Mouse (Mus musculus) intestine, embryonic 15.5 days (tissue): ENCODE data around the gene Cdk13. TPM values are rescaled to one million over a fixed set of nuclear protein-coding genes. Genes with fewer than 3 reads are reported as not detected.

Experiments
- ATAC-seq: fragments of 200-750 bp; cut with Nextera tagmentation; 2 replicates; pipeline ENCODE4 v1.8.0; 2017; ENCODE audit warnings: moderate TSS enrichment, moderate library complexity
- H3K27ac ChIP-seq: fragments of 300-500 bp; sonication (generic); 2 replicates; pipeline ENCODE4 v1.5.1; 2015; ENCODE audit warnings: mild to moderate bottlenecking, inconsistent platforms
- H3K27me3 ChIP-seq: fragments of 300-500 bp; sonication (generic); replicated peaks from 2 replicates; pipeline ENCODE4 v1.6.1; 2015; ENCODE audit warnings: inconsistent platforms
- H3K36me3 ChIP-seq: fragments of 300-500 bp; sonication (generic); 2 replicates; pipeline ENCODE4 v1.6.1; 2015; ENCODE audit warnings: inconsistent platforms
- H3K4me1 ChIP-seq: fragments of 300-500 bp; sonication (generic); replicated peaks from 2 replicates; pipeline ENCODE4 v1.6.1; 2015; ENCODE audit warnings: inconsistent platforms
- H3K4me2 ChIP-seq: fragments of 300-500 bp; sonication (generic); replicated peaks from 2 replicates; pipeline ENCODE4 v1.6.1; 2015; ENCODE audit warnings: mild to moderate bottlenecking, inconsistent platforms
- H3K4me3 ChIP-seq: fragments of 300-500 bp; sonication (generic); replicated peaks from 2 replicates; pipeline ENCODE4 v1.5.1; 2015; ENCODE audit warnings: inconsistent platforms
- H3K9ac ChIP-seq: fragments of 300-500 bp; sonication (generic); 2 replicates; pipeline ENCODE4 v1.6.1; 2015; ENCODE audit warnings: inconsistent platforms
- H3K9me3 ChIP-seq: fragments of 300-500 bp; sonication (generic); 2 replicates; pipeline ENCODE4 v1.6.1; 2016; ENCODE audit warnings: inconsistent platforms
- WGBS: fragments of 180-500 bp; shearing (Covaris S2); methylation state at CpG from one replicate; pipeline ENCODE4 v1.1.7; 2015; 5-methylcytosine and 5-hydroxymethylcytosine counted together
- polyA plus RNA-seq: library from polyadenylated mRNA; unstranded; fragments of >200 nt; fragmentation: Nextera tagmentation; extraction: Ambion mirVana; gene quantifications from 2 replicates; pipeline ENCODE4 v1.2.1, GENCODE M21; 2015

Cdk13 gene
- polyA plus RNA-seq, 1 experiment from 2014 or later = 14.5 TPM

DNA sequence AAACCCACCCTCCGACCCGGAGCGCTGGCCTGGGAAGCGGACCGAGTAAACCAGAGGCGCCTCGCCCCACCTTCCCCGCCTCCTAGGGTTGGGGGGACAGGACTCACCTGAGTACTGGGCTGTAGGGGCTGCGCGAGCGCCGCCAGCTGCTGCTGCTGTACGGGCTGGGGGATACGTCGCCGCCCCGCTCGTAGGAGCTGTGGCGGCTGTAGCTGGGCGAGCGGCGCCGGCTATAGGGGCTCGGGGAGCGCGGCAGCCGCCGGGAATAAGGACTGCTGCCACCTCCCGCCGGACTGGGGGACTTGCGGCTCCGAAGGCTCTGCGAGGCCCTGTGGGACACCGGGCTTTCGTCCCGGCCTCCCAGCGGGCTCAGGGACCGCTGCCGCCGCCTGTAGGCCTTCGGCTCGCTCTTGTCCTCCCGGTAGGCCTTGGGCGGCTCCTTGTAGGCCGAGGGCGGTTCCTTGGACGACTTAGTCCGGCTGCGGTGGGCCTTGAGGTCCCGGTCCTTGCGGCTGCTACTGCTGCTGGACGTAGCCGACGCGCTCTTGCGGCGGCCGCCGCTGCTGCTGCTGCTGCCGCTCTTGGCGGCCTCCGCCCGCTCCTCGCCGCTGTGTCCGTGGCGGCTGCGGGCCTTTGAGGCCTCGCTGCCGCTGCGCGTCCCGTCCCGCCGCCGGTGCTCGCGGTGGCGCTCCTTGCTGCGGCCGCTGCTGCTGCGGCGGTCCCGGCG, 1.4 kb downstream of the Cdk13 start:
- H3K4me2 ChIP-seq = peak overlapping the region; percentile 69
- under 1% methylated on average over 78 of the region's 85 CpGs for WGBS
- H3K9me3 ChIP-seq = no peaks in the 10 kb centered on the region
- H3K27ac ChIP-seq = peak overlapping the region; percentile 99
- H3K4me3 ChIP-seq = peak overlapping the region; percentile 83
- no peaks in the 10 kb centered on the region for H3K36me3 ChIP-seq
- H3K27me3 ChIP-seq = no peaks in the 10 kb centered on the region
- ATAC-seq = peak; percentile 50
- H3K4me1 ChIP-seq = 0 out of 2 replicates have a peak, but pooled peaks cover 2% of the 10 kb centered on the region
- H3K9ac ChIP-seq = peak overlapping the region; percentile 98

DNA sequence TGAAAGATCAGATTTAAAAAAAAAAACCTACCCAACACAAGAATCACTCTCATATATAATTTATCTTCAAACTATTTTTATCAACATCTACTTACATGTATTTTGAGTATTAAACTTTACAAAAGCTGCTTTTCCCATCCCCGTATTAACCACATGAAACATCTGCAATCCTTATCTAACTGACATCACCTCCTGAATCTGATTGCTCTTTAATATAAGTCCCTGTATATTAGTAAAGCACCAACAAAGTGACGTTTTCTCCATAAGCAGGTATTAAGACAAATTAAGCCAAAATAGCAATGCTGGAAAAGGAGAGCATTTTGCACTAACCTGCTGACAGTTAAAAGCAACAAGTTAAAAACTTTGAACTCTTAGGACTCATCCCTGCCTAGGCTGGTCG, 2.0 kb downstream of the Cdk13 start:
- H3K27me3 ChIP-seq = no peaks in the 10 kb centered on the region
- H3K4me2 ChIP-seq = peak overlapping the region; percentile 69
- H3K36me3 ChIP-seq = no peaks in the 10 kb centered on the region
- peak overlapping the region; percentile 98 for H3K9ac ChIP-seq
- H3K4me3 ChIP-seq = peak overlapping the region; percentile 83
- H3K27ac ChIP-seq = peak overlapping the region; percentile 99
- ATAC-seq = no peak
- H3K4me1 ChIP-seq = 0 out of 2 replicates have a peak, but pooled peaks cover 2% of the 10 kb centered on the region
- WGBS = 2% methylated on average over 3 of the region's 3 CpGs
- H3K9me3 ChIP-seq = no peaks in the 10 kb centered on the region

DNA sequence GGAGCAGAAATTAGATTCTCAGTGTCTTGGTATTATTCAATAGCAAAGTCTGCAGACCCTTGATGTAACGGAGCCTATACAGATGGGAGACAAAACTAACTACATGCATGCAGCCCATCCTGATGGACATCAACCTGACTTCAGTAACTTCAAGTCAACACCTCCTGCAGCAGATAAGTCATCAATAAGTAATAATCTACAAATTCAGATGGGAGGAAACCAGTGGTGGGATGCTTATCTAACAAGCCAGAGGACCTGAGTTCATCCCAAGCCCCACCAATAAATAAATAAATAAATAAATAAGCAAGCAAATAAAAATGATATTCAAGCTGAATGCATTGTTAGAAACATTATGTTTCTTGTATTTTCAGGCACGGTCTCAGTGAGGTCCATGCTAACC, 5.2 kb downstream of the Cdk13 start:
- H3K4me2 ChIP-seq = no peak overlapping the region
- 85% methylated on average over 2 of the region's 2 CpGs for WGBS
- no peak overlapping the region for H3K27ac ChIP-seq
- H3K27me3 ChIP-seq = no peaks in the 10 kb centered on the region
- H3K9me3 ChIP-seq = no peaks in the 10 kb centered on the region
- 0 out of 2 replicates have a peak, but pooled peaks cover 2% of the 10 kb centered on the region for H3K4me1 ChIP-seq
- no peak overlapping the region for H3K9ac ChIP-seq
- no peak for ATAC-seq
- no peaks in the 10 kb centered on the region for H3K36me3 ChIP-seq
- no peak overlapping the region for H3K4me3 ChIP-seq

DNA sequence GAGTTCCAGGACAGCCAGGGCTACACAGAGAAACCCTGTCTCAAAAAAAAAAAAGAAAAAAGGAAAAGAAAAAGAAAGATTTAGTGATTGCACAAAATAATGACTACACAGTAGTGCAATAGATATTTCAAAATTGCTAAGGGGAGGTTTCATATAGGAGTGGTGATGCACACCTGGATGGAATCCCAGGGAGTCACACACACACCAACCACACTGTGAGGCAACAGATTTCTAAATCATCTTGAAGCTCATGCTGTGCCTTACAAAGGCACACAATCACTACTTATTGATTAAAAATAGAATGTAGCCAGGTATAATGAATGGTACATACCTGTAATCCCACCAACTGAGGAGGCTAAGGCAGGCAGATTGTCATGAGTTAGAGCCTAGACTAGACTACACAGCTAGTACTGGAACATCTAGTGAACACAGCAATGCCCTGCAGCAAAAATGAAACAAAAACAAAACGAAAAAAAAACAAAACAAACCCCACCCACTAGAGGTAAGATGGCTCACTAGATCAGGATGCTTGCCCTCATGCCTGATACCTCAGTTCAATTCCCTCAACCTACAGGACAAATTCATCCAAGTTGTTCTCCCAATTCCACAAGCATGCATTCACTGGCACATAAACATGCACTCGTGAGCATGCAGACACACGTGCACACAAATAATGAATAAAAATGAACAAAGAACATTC, 9.0 kb downstream of the Cdk13 start:
- Histone ChIP-seq H3K4me3 (no peak overlapping the region), H3K27ac (no peak overlapping the region), H3K4me1 (no peaks in the 10 kb centered on the region), H3K36me3 (no peaks in the 10 kb centered on the region), H3K4me2 (no peak overlapping the region), H3K9me3 (no peaks in the 10 kb centered on the region), H3K9ac (no peak overlapping the region), H3K27me3 (no peaks in the 10 kb centered on the region)
- 88% methylated on average over 3 of the region's 3 CpGs for WGBS
- ATAC-seq = no peak

DNA sequence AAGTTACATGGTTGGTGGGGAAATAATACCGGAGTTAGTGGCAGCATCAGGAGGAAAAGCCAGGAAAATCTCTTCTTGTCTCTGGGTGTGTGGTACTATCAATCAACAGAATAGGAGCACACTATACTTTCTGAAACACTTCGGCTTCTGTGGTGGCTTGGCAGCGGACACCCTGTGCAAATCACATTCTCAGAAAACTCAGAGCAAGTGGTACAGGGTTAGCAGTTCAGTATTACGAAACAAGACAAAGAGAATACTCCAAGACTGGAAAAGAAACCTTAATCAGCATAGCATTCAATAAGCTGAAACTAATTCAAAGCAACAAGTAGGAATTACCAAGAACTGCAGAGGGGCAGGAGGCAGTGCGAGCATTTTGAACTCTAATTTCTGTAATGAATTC, 21.3 kb downstream of the Cdk13 start:
- Histone ChIP-seq H3K4me3 (no peak overlapping the region), H3K4me1 (no peaks in the 10 kb centered on the region), H3K9me3 (no peaks in the 10 kb centered on the region), H3K27me3 (no peaks in the 10 kb centered on the region), H3K4me2 (no peak overlapping the region), H3K9ac (no peak overlapping the region), H3K27ac (no peak overlapping the region), H3K36me3 (no peaks in the 10 kb centered on the region)
- 91% methylated on average over 5 of the region's 5 CpGs for WGBS
- no peak for ATAC-seq

DNA sequence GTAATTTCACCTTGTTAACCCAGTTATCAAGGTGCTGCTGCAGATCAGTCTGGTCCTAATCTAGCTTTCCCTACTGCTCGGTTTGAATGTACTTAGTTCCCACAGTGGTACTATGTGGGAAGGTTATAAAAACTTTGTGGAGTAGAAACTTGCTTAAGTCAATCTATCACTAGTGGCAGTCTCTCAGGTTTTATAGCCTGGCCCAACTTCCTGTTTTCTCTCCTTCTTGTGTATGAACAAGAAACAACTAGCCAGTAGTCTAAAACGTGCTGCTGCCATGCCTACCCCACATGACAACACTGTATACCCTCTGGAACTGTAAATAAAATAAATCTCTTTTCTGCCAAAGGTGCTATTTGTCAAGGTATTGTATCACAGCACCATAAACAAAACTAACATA, 25.0 kb downstream of the Cdk13 start:
- Histone ChIP-seq H3K36me3 (0 out of 2 replicates have a peak, but pooled peaks cover 3% of the 10 kb centered on the region), H3K9ac (no peak overlapping the region), H3K27me3 (no peaks in the 10 kb centered on the region), H3K4me1 (no peaks in the 10 kb centered on the region), H3K4me3 (no peak overlapping the region), H3K27ac (no peak overlapping the region), H3K9me3 (no peaks in the 10 kb centered on the region), H3K4me2 (no peak overlapping the region)
- 56% methylated on average over 2 of the region's 2 CpGs for WGBS
- ATAC-seq = no peak

DNA sequence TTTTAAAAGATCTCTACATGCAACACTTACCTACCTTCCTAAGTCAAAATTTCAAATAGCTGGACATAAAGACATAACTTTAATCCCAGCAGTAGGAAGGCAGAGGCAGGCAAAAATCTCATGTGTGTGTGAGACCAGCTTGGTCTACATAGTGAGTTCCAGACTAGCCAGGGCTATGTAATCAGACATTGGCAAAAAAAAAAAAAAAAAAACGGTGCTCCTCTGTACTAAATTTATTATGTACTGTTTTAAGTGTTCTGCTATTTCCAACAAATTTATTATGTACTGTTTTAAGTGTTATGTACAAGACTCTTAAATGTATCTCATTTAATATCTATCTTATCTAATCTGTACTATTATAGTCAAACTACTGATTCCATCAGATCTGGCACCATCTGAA, 28.6 kb downstream of the Cdk13 start:
- H3K9ac ChIP-seq = no peak overlapping the region
- no peak for ATAC-seq
- peaks cover 12% of the 10 kb centered on the region for H3K36me3 ChIP-seq
- H3K27me3 ChIP-seq = no peaks in the 10 kb centered on the region
- no peaks in the 10 kb centered on the region for H3K9me3 ChIP-seq
- no peaks in the 10 kb centered on the region for H3K4me1 ChIP-seq
- H3K27ac ChIP-seq = no peak overlapping the region
- 46% methylated on average over 1 of the region's 1 CpGs for WGBS
- no peak overlapping the region for H3K4me2 ChIP-seq
- no peak overlapping the region for H3K4me3 ChIP-seq

DNA sequence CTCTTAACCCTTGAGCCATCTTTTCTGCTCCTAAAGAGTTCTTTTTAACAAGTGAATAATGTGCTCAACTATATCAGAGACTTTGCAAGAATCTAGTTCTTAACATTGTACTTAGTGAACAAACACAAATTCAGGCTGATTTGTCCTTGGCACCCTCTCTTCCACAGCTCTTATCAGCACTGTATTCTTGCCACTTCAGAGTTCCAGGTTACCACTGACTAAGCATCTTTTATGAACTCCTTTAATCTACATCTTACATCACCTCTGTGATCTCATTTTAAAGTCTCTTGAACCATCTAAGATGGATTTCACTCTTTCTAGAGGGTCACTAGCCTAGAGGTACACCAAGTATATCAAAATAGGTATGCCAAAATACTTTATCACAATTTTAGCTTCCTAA, 29.5 kb downstream of the Cdk13 start:
- Histone ChIP-seq H3K9ac (no peak overlapping the region), H3K27ac (no peak overlapping the region), H3K4me3 (no peak overlapping the region), H3K4me1 (no peaks in the 10 kb centered on the region), H3K9me3 (no peaks in the 10 kb centered on the region), H3K27me3 (no peaks in the 10 kb centered on the region), H3K4me2 (no peak overlapping the region), H3K36me3 (peaks cover 12% of the 10 kb centered on the region)
- no peak for ATAC-seq

DNA sequence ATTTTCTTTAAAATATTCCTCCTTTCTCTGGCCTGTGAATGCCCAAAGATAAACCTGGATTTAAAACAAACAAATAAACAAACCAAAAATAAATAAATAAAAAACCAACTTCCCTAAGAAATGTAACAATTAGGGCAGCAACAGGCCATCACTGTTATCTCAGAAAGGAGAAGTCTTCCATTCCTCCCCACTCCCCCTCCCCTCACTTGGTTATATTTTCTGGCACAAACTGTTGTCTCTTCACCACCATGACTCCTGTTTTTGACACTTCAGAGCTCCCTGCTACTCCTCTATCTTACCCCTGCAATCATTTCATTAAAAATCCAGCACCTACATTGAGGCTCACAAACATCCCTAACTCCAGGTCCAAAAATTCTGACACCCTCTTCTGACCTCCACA, 31.8 kb downstream of the Cdk13 start:
- H3K27me3 ChIP-seq = no peaks in the 10 kb centered on the region
- ATAC-seq = no peak
- H3K4me3 ChIP-seq = no peak overlapping the region
- H3K4me2 ChIP-seq = no peak overlapping the region
- no peaks in the 10 kb centered on the region for H3K9me3 ChIP-seq
- H3K36me3 ChIP-seq = peaks cover 10% of the 10 kb centered on the region
- H3K27ac ChIP-seq = no peak overlapping the region
- H3K4me1 ChIP-seq = no peaks in the 10 kb centered on the region
- no peak overlapping the region for H3K9ac ChIP-seq

DNA sequence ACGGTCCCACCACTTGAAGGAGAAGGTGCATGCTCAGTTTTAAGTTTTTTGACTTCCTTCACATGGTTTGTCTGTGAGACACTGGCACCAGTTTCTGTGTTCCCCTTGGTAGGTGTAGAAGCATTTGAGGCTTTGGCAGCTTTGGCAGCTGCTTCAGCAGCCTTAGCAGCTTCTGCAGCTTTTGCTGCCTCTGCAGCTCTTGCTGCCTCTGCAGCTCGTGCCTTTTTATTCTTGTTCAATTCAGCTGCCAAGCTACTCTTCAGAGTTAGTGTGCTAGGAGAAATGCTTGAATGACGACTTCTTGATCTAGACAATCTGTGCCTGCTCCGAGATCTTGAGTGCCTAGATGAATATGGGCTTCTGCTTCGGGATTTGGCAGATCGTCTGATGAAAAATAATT, 32.3 kb downstream of the Cdk13 start:
- Histone ChIP-seq H3K27ac (no peak overlapping the region), H3K9ac (no peak overlapping the region), H3K36me3 (peaks cover 9% of the 10 kb centered on the region), H3K27me3 (no peaks in the 10 kb centered on the region), H3K9me3 (no peaks in the 10 kb centered on the region), H3K4me2 (no peak overlapping the region), H3K4me3 (no peak overlapping the region), H3K4me1 (no peaks in the 10 kb centered on the region)
- ATAC-seq = no peak
- WGBS = 83% methylated on average over 6 of the region's 6 CpGs

DNA sequence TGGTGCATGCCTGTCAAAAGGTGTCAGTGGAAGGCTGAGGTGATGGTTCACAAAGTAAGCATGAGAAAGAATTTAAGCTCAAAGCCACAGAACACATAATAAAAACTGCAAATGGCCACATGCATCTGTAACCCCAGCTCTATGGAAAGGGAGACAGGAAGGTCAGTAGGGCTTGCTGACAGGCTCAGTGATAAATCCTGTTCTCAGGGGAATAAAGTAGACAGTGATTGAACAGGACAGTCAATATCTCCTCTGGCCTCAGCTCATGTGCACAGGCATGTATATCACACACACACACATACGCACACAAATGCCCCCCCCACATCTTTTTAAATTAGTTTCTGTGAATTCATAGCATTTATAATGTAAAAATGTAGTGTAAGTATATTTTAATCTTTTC, 42.5 kb downstream of the Cdk13 start:
- Histone ChIP-seq H3K27me3 (no peaks in the 10 kb centered on the region), H3K4me2 (no peak overlapping the region), H3K4me1 (no peaks in the 10 kb centered on the region), H3K9me3 (no peaks in the 10 kb centered on the region), H3K27ac (no peak overlapping the region), H3K36me3 (no peaks in the 10 kb centered on the region), H3K4me3 (no peak overlapping the region), H3K9ac (no peak overlapping the region)
- WGBS = 100% methylated on average over 1 of the region's 1 CpGs
- ATAC-seq = no peak

DNA sequence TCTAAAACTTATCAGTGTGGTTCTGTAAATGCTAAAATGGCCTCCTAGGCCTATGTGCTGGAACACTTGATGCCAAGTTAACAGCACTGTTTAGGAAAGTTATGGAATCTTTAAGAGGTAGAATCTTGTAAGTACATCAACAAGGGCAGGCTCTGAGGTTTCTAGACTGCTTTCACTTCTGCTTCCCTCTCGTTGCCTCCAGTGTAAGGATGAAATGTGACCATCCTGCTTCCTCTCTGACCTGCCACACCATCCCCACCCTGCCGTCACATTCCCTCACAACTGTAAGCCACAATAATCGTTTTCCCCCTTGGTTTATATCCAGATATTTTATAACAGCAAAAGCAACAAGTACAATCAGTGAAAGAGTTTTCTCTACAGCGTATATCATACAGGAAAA, 49.9 kb downstream of the Cdk13 start:
- H3K27me3 ChIP-seq = no peaks in the 10 kb centered on the region
- no peak overlapping the region for H3K4me2 ChIP-seq
- ATAC-seq = no peak
- no peak overlapping the region for H3K9ac ChIP-seq
- no peaks in the 10 kb centered on the region for H3K36me3 ChIP-seq
- no peak overlapping the region for H3K4me3 ChIP-seq
- 81% methylated on average over 4 of the region's 4 CpGs for WGBS
- no peaks in the 10 kb centered on the region for H3K9me3 ChIP-seq
- no peak overlapping the region for H3K27ac ChIP-seq
- H3K4me1 ChIP-seq = no peaks in the 10 kb centered on the region

DNA sequence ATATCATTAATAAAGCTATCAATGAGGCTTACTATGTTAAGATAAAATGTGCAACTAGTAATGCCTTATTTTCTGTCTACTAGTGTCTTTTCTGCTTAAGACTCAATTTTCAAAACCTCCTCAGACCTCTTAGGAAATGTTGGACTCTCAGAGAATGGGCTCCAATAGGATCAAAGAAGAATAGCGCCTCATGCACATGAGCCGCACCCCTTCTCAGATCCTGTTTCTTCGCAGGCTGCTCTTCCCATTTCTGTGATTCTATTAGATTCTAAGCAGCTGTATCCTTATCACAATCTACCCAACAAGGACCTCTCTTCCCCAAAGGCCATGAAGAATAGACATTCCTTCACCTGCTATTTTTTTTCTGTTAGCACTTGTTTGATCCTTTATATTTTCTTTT, 76.1 kb downstream of the Cdk13 start:
- no peak overlapping the region for H3K27ac ChIP-seq

More for the DNA sequence above, 76.1 kb downstream of the Cdk13 start:
- Histone ChIP-seq H3K4me3 (no peak overlapping the region), H3K4me2 (no peak overlapping the region), H3K4me1 (no peaks in the 10 kb centered on the region), H3K9ac (no peak overlapping the region), H3K36me3 (no peaks in the 10 kb centered on the region), H3K27me3 (no peaks in the 10 kb centered on the region), H3K9me3 (no peaks in the 10 kb centered on the region)
- WGBS = 93% methylated on average over 3 of the region's 3 CpGs
- ATAC-seq = no peak
